Mouse (Mus musculus) heart, embryonic 16.5 days (tissue): Measurements from ENCODE around the gene Snap47. TPM values are rescaled to one million over a fixed set of nuclear protein-coding genes. Genes with fewer than 3 reads are reported as not detected.

ENCODE experiments used
- ATAC-seq: fragments of 200-750 bp; cut with Nextera tagmentation; replicated peaks from 2 replicates; pipeline ENCODE4 v1.8.0; 2017; ENCODE audit warnings: moderate number of reproducible peaks; ENCODE audit not compliant: insufficient read depth, low FRiP score; ENCODE audit errors: extremely low read depth
- H3K27ac ChIP-seq: fragments of 300-500 bp; sonication (generic); 2 replicates; pipeline ENCODE4 v1.5.1; 2014; ENCODE audit warnings: mild to moderate bottlenecking, low read length, control low read depth, moderate library complexity
- H3K27me3 ChIP-seq: fragments of 300-500 bp; sonication (generic); 2 replicates; pipeline ENCODE4 v1.6.1; 2014; ENCODE audit warnings: low read length, mixed read lengths; ENCODE audit not compliant: control insufficient read depth, insufficient read depth
- H3K36me3 ChIP-seq: fragments of 300-500 bp; sonication (generic); 2 replicates; pipeline ENCODE4 v1.6.1; 2014; ENCODE audit not compliant: control insufficient read depth, insufficient read depth
- H3K4me1 ChIP-seq: fragments of 300-500 bp; sonication (generic); 2 replicates; pipeline ENCODE4 v1.6.1; 2014; ENCODE audit warnings: low read length, mixed read lengths; ENCODE audit not compliant: control insufficient read depth, insufficient read depth
- H3K4me2 ChIP-seq: fragments of 300-500 bp; sonication (generic); 2 replicates; pipeline ENCODE4 v1.6.1; 2014; ENCODE audit warnings: low read depth, mild to moderate bottlenecking, control low read depth, low read length
- H3K4me3 ChIP-seq: fragments of 300-500 bp; sonication (generic); 2 replicates; pipeline ENCODE4 v1.5.1; 2014; ENCODE audit warnings: mild to moderate bottlenecking, control low read depth, low read length
- H3K9ac ChIP-seq: fragments of 300-500 bp; sonication (generic); 2 replicates; pipeline ENCODE4 v1.6.1; 2014; ENCODE audit warnings: low read length, control low read depth
- H3K9me3 ChIP-seq: fragments of 300-500 bp; sonication (generic); replicated peaks from 2 replicates; pipeline ENCODE4 v1.6.1; 2016; ENCODE audit warnings: low read length; ENCODE audit not compliant: control insufficient read depth
- WGBS: fragments of 180-500 bp; shearing (Covaris S2); extraction: QIAGEN DNeasy Blood & Tissue Kit; methylation state at CpG from one replicate; pipeline ENCODE4 v1.1.7; 2014; 5-methylcytosine and 5-hydroxymethylcytosine counted together
- polyA plus RNA-seq: library from polyadenylated mRNA; unstranded; fragments of >200 nt; fragmentation: Nextera tagmentation; extraction: Ambion mirVana; gene quantifications from 2 replicates; pipeline ENCODE4 v1.2.1, GENCODE M21; 2015

Snap47 gene
- 83.4 TPM in 2 replicates for polyA plus RNA-seq

DNA sequence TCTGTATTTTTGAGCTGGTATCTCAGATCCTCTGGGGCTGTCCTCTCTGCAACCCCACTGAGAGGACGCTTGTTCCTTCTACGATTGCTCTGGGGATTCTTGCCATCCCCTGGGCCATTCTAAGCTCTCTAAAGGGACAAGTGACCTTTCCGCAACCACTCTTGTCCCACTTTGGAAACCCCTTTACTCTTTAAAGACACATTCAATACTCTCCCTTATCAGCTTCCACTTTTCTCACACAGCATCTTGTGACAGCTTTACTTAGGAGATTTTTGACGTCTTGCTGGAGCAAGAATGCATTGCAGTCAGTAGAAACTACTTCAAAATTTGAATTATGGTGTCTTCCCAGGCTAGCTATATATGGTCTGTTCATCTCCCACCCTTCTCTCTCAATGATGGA lies at the start of gene Snap47:
TSS of gene Snap47 (minus strand) at position 101 of the 400 bp plus-strand sequence.
- 64% methylated on average over 4 of the region's 4 CpGs for WGBS
- H3K4me3 ChIP-seq = peak within 1 kb of the TSS; percentile 93
- peak within 1 kb of the TSS; percentile 93 for H3K9ac ChIP-seq
- no peak for ATAC-seq
- H3K4me2 ChIP-seq = peak within 1 kb of the TSS; percentile 87
- H3K27ac ChIP-seq = peak within 1 kb of the TSS; percentile 84
- peaks cover 10% of the 10 kb centered on the region for H3K4me1 ChIP-seq
- H3K27me3 ChIP-seq = no peaks in the 10 kb centered on the region
- no peaks in the 10 kb centered on the region for H3K9me3 ChIP-seq
- peaks cover 20% of the 10 kb centered on the region for H3K36me3 ChIP-seq

- H3K4me3 ChIP-seq = no peak overlapping the region
- no peak for ATAC-seq
- WGBS = 87% methylated on average over 7 of the region's 7 CpGs
Observed at GRCm38 (mm10) chr11:59497747-59498146, 46.8 kb upstream of the Snap47 start.

DNA sequence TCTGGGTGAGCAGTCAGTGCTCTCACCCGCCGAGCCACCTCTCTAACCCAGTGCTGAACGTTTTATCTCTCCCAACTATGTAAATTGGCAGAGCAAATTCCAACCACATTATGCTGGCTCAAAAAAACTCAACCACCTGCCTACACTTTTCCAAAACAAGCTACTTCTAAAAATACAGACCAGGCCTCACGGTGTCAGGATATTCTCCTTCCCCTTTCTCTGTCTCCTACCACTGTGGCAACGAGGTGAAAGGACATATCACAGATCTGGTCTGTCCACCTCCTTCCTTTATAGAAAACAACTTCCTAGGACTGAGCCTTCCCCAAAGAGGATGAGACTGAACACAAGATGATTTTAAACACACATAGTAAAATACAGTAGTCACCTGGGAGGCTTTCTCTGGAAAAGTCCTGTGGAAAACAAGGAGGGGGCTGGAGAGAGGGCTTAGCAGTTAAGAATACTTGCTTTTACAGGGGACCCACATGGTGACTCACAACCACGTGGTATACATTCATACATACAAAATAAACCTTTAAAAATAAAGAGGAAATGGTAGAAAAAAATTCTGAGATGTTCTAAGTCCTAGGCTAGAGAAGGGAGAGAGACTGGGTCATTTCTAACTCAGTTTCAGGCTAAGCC lies 45.8 kb upstream of the Snap47 start:
- Histone ChIP-seq H3K9me3 (no peaks in the 10 kb centered on the region), H3K36me3 (peaks cover 87% of the 10 kb centered on the region), H3K27ac (no peak overlapping the region), H3K4me3 (no peak overlapping the region), H3K4me2 (no peak overlapping the region), H3K27me3 (no peaks in the 10 kb centered on the region), H3K9ac (no peak overlapping the region), H3K4me1 (no peaks in the 10 kb centered on the region)
- 56% methylated on average over 6 of the region's 6 CpGs for WGBS
- no peak for ATAC-seq

More at GRCm38 (mm10) chr11:59497747-59498146, 46.8 kb upstream of the Snap47 start:
- Histone ChIP-seq H3K36me3 (peaks cover 89% of the 10 kb centered on the region), H3K9ac (no peak overlapping the region), H3K27me3 (no peaks in the 10 kb centered on the region), H3K27ac (no peak overlapping the region), H3K4me2 (no peak overlapping the region), H3K9me3 (no peaks in the 10 kb centered on the region), H3K4me1 (no peaks in the 10 kb centered on the region)

- no peaks in the 10 kb centered on the region for H3K9me3 ChIP-seq
- no peak overlapping the region for H3K27ac ChIP-seq
- H3K36me3 ChIP-seq = peaks cover 41% of the 10 kb centered on the region
- WGBS = 62% methylated on average over 8 of the region's 8 CpGs
- no peak overlapping the region for H3K4me3 ChIP-seq
- H3K9ac ChIP-seq = no peak overlapping the region
- H3K4me2 ChIP-seq = no peak overlapping the region
- no peak for ATAC-seq
- no peaks in the 10 kb centered on the region for H3K4me1 ChIP-seq
- no peaks in the 10 kb centered on the region for H3K27me3 ChIP-seq
Observed at GRCm38 (mm10) chr11:59486222-59486621, 35.2 kb upstream of the Snap47 start.

GRCm38 (mm10) chr11:59485641-59486040 lies 34.7 kb upstream of the Snap47 start:
- Histone ChIP-seq H3K9ac (no peak overlapping the region), H3K27ac (no peak overlapping the region), H3K9me3 (no peaks in the 10 kb centered on the region), H3K27me3 (no peaks in the 10 kb centered on the region), H3K4me2 (no peak overlapping the region), H3K4me1 (no peaks in the 10 kb centered on the region), H3K4me3 (no peak overlapping the region), H3K36me3 (peaks cover 37% of the 10 kb centered on the region)
- WGBS = 48% methylated on average over 2 of the region's 2 CpGs
- ATAC-seq = no peak

GRCm38 (mm10) chr11:59483212-59483611 lies 32.2 kb upstream of the Snap47 start:
- Histone ChIP-seq H3K4me2 (no peak overlapping the region), H3K27ac (no peak overlapping the region), H3K9ac (no peak overlapping the region), H3K36me3 (peaks cover 26% of the 10 kb centered on the region), H3K4me3 (no peak overlapping the region), H3K4me1 (no peaks in the 10 kb centered on the region), H3K27me3 (peaks cover 2% of the 10 kb centered on the region; the same call in 1 of the 2 replicates), H3K9me3 (no peaks in the 10 kb centered on the region)
- WGBS = 5% methylated on average over 2 of the region's 2 CpGs
- no peak for ATAC-seq

DNA sequence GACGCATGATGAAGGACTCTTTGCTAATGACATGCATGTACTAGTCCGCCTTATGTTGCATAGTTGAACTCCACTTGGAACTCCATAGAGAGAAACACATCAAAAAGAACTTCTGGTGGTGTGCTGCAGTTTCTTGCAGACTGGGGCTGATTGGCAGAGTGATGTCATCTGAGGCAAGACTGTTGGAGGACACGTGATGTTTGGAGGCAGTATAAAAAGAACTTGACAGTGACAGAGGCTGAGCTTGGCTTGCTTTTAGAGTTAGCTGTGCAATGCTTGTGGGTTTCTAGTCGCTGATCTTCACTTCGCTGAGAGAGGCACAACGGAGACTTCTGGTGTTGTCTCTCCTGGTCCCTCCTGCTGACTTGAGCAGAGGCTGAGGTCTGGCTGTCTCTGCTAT lies 26.3 kb upstream of the Snap47 start:
- H3K4me1 ChIP-seq = peaks cover 4% of the 10 kb centered on the region; the same call in 1 of the 2 replicates
- no peak overlapping the region for H3K9ac ChIP-seq
- no peaks in the 10 kb centered on the region for H3K36me3 ChIP-seq
- no peak overlapping the region for H3K27ac ChIP-seq
- no peaks in the 10 kb centered on the region for H3K9me3 ChIP-seq
- H3K27me3 ChIP-seq = peaks cover 2% of the 10 kb centered on the region; the same call in 1 of the 2 replicates
- 66% methylated on average over 6 of the region's 6 CpGs for WGBS
- no peak overlapping the region for H3K4me2 ChIP-seq
- H3K4me3 ChIP-seq = no peak overlapping the region
- no peak for ATAC-seq

- WGBS = under 1% methylated on average over 19 of the region's 19 CpGs
- peak; percentile 90 for ATAC-seq
- Histone ChIP-seq H3K36me3 (no peaks in the 10 kb centered on the region), H3K27ac (peak within 1 kb of the TSS; percentile 80), H3K9ac (peak within 1 kb of the TSS; percentile 88), H3K4me3 (peak within 1 kb of the TSS; percentile 82), H3K4me1 (peaks cover 11% of the 10 kb centered on the region; the same call in 1 of the 2 replicates), H3K27me3 (no peaks in the 10 kb centered on the region), H3K9me3 (no peaks in the 10 kb centered on the region), H3K4me2 (peak within 1 kb of the TSS; percentile 83)
Observed at GRCm38 (mm10) chr11:59472326-59472677, 21.3 kb upstream of the Snap47 start, which contains the start of gene Zfp867. Gene Zfp867 (minus strand): TSS chr11:59472474.

DNA sequence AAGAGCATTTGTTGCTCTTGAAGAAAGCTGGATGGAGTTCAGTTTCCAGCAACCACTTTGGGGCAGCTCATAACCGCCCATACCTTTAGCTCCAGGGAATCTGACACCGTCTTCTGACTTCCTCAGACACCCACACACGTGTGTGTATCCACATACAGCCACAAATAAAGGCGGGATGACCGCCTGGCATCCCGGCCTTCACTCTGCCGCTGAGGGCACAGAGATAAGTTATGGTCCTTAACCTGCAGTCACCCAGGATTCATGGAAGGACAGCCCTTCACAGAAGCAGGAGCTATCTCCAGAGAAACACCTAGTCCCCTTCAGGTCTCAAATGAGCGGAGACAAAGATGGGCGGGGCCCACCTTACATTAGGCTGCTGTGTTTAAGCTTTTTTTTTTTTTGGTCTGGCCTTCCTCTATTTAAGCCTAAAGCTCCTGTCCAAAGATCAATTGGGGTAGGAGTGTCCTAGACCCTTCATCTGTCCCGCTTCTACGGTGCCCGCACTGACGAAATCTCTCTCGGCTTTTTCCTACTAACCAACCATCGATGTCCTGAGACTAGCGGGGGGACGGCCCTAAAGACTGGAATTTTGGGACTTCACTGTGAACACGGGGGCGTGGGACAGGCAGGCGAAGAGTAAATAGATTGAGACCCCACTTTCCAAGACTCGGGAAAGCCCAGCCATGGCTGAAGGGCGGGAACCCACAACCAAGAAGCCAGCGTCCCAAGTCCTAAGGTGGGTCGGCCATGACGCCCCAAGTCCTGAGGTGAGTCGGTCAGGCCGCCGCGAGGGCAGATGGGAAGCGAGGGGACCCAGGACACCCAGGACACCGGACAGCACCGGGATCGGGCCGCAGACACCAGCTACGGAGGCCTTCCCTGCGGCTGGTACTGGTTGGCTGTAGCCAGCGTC lies 20.7 kb upstream of the Snap47 start:
- Histone ChIP-seq H3K9ac (peak overlapping the region; percentile 88), H3K4me3 (peak overlapping the region; percentile 82), H3K9me3 (no peaks in the 10 kb centered on the region), H3K4me2 (peak overlapping the region; percentile 83), H3K27me3 (no peaks in the 10 kb centered on the region), H3K27ac (peak overlapping the region; percentile 80), H3K36me3 (peaks cover 2% of the 10 kb centered on the region; the same call in 1 of the 2 replicates), H3K4me1 (peaks cover 11% of the 10 kb centered on the region; the same call in 1 of the 2 replicates)
- WGBS = 5% methylated on average over 37 of the region's 37 CpGs
- ATAC-seq = peak; percentile 63
